Mouse (Mus musculus): ENCODE data around the gene Rnf114. TPM values are rescaled to one million over a fixed set of nuclear protein-coding genes. Genes with fewer than 3 reads are reported as not detected.

Gene Rnf114
- polyA plus RNA-seq, 1 experiment from 2014 or later, result 98.7 TPM

- no peak for TF ChIP-seq CTCF (IDR thresholded peaks at IDR 0.05; ENCODE audit: low read depth)
- peak overlapping the region; percentile 35 for H3K4me2 ChIP-seq
- H3K4me1 ChIP-seq (ENCODE audit: insufficient read depth), result peaks cover 32% of the 10 kb centered on the region
- H3K36me3 ChIP-seq (ENCODE audit: insufficient read depth), result no peaks in the 10 kb centered on the region
- DNase-seq (no peak), ATAC-seq (ENCODE audit: insufficient read depth) (no peak)
- 0 out of 2 replicates have a peak overlapping the region, but pooled peaks have one; percentile 1 for H3K9ac ChIP-seq
- H3K27ac ChIP-seq (ENCODE audit: low read depth), result peak overlapping the region; percentile 95
- H3K9me3 ChIP-seq (ENCODE audit: low read depth, low read length), result no peaks in the 10 kb centered on the region
- no peaks in the 10 kb centered on the region for H3K27me3 ChIP-seq (ENCODE audit: insufficient read depth, low read length)
- H3K4me3 ChIP-seq (ENCODE audit: low read depth, low read length), result no peak overlapping the region
- WGBS, result 54% methylated on average over 13 of the region's 13 CpGs
These were observed 72.3 kb downstream of the Rnf114 start for GRCm38 (mm10) chr2:167564551-167565311.

GRCm38 (mm10) chr2:167565312-167565656, 72.8 kb downstream of the Rnf114 start:
- Histone ChIP-seq H3K4me1 (ENCODE audit: insufficient read depth) (peaks cover 35% of the 10 kb centered on the region), H3K9ac (peak overlapping the region; percentile 32; the same call in 1 of the 2 replicates), H3K36me3 (ENCODE audit: insufficient read depth) (no peaks in the 10 kb centered on the region), H3K27ac (ENCODE audit: low read depth) (peak overlapping the region; percentile 95), H3K4me3 (ENCODE audit: low read depth, low read length) (0 out of 2 replicates have a peak overlapping the region, but pooled peaks have one; percentile 14), H3K27me3 (ENCODE audit: insufficient read depth, low read length) (no peaks in the 10 kb centered on the region), H3K4me2 (peak overlapping the region; percentile 53), H3K9me3 (ENCODE audit: low read depth, low read length) (no peaks in the 10 kb centered on the region)
- ATAC-seq (ENCODE audit: insufficient read depth) (no peak), DNase-seq (no peak)
- no peak for TF ChIP-seq CTCF (IDR thresholded peaks at IDR 0.05; ENCODE audit: low read depth)
- 48% methylated on average over 3 of the region's 3 CpGs for WGBS

- H3K36me3 ChIP-seq (ENCODE audit: insufficient read depth), result no peaks in the 10 kb centered on the region
- H3K4me2 ChIP-seq, result peak overlapping the region; percentile 53
- ATAC-seq (ENCODE audit: insufficient read depth) (no peak), DNase-seq (peak; percentile 83)
- peak overlapping the region; percentile 32; the same call in 1 of the 2 replicates for H3K9ac ChIP-seq
- peak overlapping the region; percentile 95 for H3K27ac ChIP-seq (ENCODE audit: low read depth)
- H3K9me3 ChIP-seq (ENCODE audit: low read depth, low read length), result no peaks in the 10 kb centered on the region
- no peak for TF ChIP-seq CTCF (IDR thresholded peaks at IDR 0.05; ENCODE audit: low read depth)
- H3K4me1 ChIP-seq (ENCODE audit: insufficient read depth), result peaks cover 38% of the 10 kb centered on the region
- 11% methylated on average over 19 of the region's 19 CpGs for WGBS
- H3K4me3 ChIP-seq (ENCODE audit: low read depth, low read length), result 0 out of 2 replicates have a peak overlapping the region, but pooled peaks have one; percentile 14
- no peaks in the 10 kb centered on the region for H3K27me3 ChIP-seq (ENCODE audit: insufficient read depth, low read length)
These were observed 73.2 kb downstream of the Rnf114 start for GRCm38 (mm10) chr2:167565682-167566081.

Other genes starting within 250 kb of the Rnf114 start
- gene B4galt5, start 143.5 kb upstream of the Rnf114 start, polyA plus RNA-seq (2014; fragmentation: Nextera tagmentation; extraction: Ambion mirVana), result 20.5 and 24.1 TPM in 2 replicates
- gene Slc9a8, start 70.9 kb upstream of the Rnf114 start, polyA plus RNA-seq (2014; fragmentation: Nextera tagmentation; extraction: Ambion mirVana), result 22.5 and 23.6 TPM in 2 replicates
- gene Spata2, start 242 bp downstream of the Rnf114 start, polyA plus RNA-seq (2014; fragmentation: Nextera tagmentation; extraction: Ambion mirVana), result 15.6 and 16.4 TPM in 2 replicates
- gene Snai1, start 45.5 kb downstream of the Rnf114 start, polyA plus RNA-seq (2014; fragmentation: Nextera tagmentation; extraction: Ambion mirVana), result 152 and 162 TPM in 2 replicates
- gene Ube2v1, start 139.4 kb downstream of the Rnf114 start, polyA plus RNA-seq (2014; fragmentation: Nextera tagmentation; extraction: Ambion mirVana), result 275 and 293 TPM in 2 replicates
- gene Gm20431, start 168.9 kb downstream of the Rnf114 start, polyA plus RNA-seq (2014; fragmentation: Nextera tagmentation; extraction: Ambion mirVana), result 10.0 and 12.3 TPM in 2 replicates
- gene Cebpb, start 196.3 kb downstream of the Rnf114 start, polyA plus RNA-seq (2014; fragmentation: Nextera tagmentation; extraction: Ambion mirVana), result 73.4 and 77.4 TPM in 2 replicates
- 41.6 and 43.3 TPM in 2 replicates for gene Tmem189, start 197.2 kb downstream of the Rnf114 start, polyA plus RNA-seq (2014; fragmentation: Nextera tagmentation; extraction: Ambion mirVana)